Mouse (Mus musculus) limb, embryonic 11.5 days (tissue): ENCODE data around the gene Fktn. TPM values are rescaled to one million over a fixed set of nuclear protein-coding genes. Genes with fewer than 3 reads are reported as not detected.

ENCODE experiments used
- ATAC-seq: fragments of 200-750 bp; cut with Nextera tagmentation; 2 replicates; pipeline ENCODE4 v1.8.0; 2017; ENCODE audit warnings: low read depth; ENCODE audit not compliant: insufficient number of reproducible peaks, low FRiP score, low TSS enrichment
- DNase-seq: peaks from one replicate; pipeline ENCODE4 v3.0.0-alpha.2; 2015; ENCODE audit warnings: low spot score
- H3K27ac ChIP-seq: fragments of 300-500 bp; sonication (generic); replicated peaks from 2 replicates; pipeline ENCODE4 v1.5.1; 2014; ENCODE audit warnings: low read depth, mild to moderate bottlenecking, low read length
- H3K27me3 ChIP-seq: fragments of 300-500 bp; sonication (generic); 2 replicates; pipeline ENCODE4 v1.6.1; 2014; ENCODE audit warnings: mild to moderate bottlenecking, low read length, mixed read lengths; ENCODE audit not compliant: control insufficient read depth, insufficient read depth
- H3K36me3 ChIP-seq: fragments of 300-500 bp; sonication (generic); 2 replicates; pipeline ENCODE4 v1.6.1; 2014; ENCODE audit warnings: mild to moderate bottlenecking, low read length, moderate library complexity, mixed read lengths; ENCODE audit not compliant: control insufficient read depth, insufficient read depth
- H3K4me1 ChIP-seq: fragments of 300-500 bp; sonication (generic); 2 replicates; pipeline ENCODE4 v1.6.1; 2014; ENCODE audit warnings: low read length, mixed read lengths; ENCODE audit not compliant: control insufficient read depth, insufficient read depth
- H3K4me2 ChIP-seq: fragments of 300-500 bp; sonication (generic); 2 replicates; pipeline ENCODE4 v1.6.1; 2014; ENCODE audit warnings: low read depth, mild to moderate bottlenecking, moderate library complexity; ENCODE audit not compliant: severe bottlenecking
- H3K4me3 ChIP-seq: fragments of 300-500 bp; sonication (generic); 2 replicates; pipeline ENCODE4 v1.5.1; 2014; ENCODE audit warnings: low read depth, low read length
- H3K9ac ChIP-seq: fragments of 300-500 bp; sonication (generic); 2 replicates; pipeline ENCODE4 v1.6.1; 2014; ENCODE audit warnings: mild to moderate bottlenecking, low read length
- H3K9me3 ChIP-seq: fragments of 300-500 bp; sonication (generic); 2 replicates; pipeline ENCODE4 v1.6.1; 2016; ENCODE audit warnings: low read length; ENCODE audit not compliant: control insufficient read depth
- WGBS: fragments of 180-500 bp; shearing (Covaris S2); extraction: QIAGEN DNeasy Blood & Tissue Kit; methylation state at CpG from one replicate; pipeline ENCODE4 v1.1.7; 2014; 5-methylcytosine and 5-hydroxymethylcytosine counted together
- polyA plus RNA-seq: library from polyadenylated mRNA; unstranded; fragments of >200 nt; fragmentation: Nextera tagmentation; extraction: Ambion mirVana; gene quantifications from 2 replicates; pipeline ENCODE4 v1.2.1, GENCODE M21; 2014

Fktn gene
- polyA plus RNA-seq, 1 experiment from 2014 or later = 12.2 TPM

- DNase-seq (peak; percentile 88), ATAC-seq (peak; percentile 88)
- under 1% methylated on average over 55 of the region's 55 CpGs for WGBS
- Histone ChIP-seq H3K9ac (peak within 1 kb of the TSS; percentile 77), H3K4me3 (peak within 1 kb of the TSS; percentile 88), H3K27me3 (no peaks in the 10 kb centered on the region), H3K4me1 (no peaks in the 10 kb centered on the region), H3K9me3 (no peaks in the 10 kb centered on the region), H3K36me3 (no peaks in the 10 kb centered on the region), H3K4me2 (peak within 1 kb of the TSS; percentile 58), H3K27ac (no peak within 1 kb of the TSS)
Measured at GRCm38 (mm10) chr4:53825821-53826605, 112.2 kb downstream of the Fktn start, which contains the start of gene Tmem38b. Gene Tmem38b, plus strand, starts transcription at chr4:53826045.

GRCm38 (mm10) chr4:53826641-53827248 is 112.9 kb downstream of the Fktn start:
- no peaks in the 10 kb centered on the region for H3K4me1 ChIP-seq
- 26% methylated on average over 11 of the region's 11 CpGs for WGBS
- peak overlapping the region; percentile 88 for H3K4me3 ChIP-seq
- H3K27me3 ChIP-seq = no peaks in the 10 kb centered on the region
- ATAC-seq = no peak
- DNase-seq = no peak
- H3K9ac ChIP-seq = no peak overlapping the region
- H3K4me2 ChIP-seq = peak overlapping the region; percentile 58
- no peaks in the 10 kb centered on the region for H3K36me3 ChIP-seq
- no peak overlapping the region for H3K27ac ChIP-seq
- H3K9me3 ChIP-seq = no peaks in the 10 kb centered on the region

Other genes starting within 250 kb of the Fktn start
- gene Fsd1l, start 82.5 kb upstream of the Fktn start, polyA plus RNA-seq = 7.1 and 7.8 TPM in 2 replicates
- 0.19 and 0.34 TPM in 2 replicates for gene Tal2, start 65.7 kb downstream of the Fktn start, polyA plus RNA-seq
- gene Tmem38b, start 112.0 kb downstream of the Fktn start, polyA plus RNA-seq = 5.1 and 5.4 TPM in 2 replicates